Mouse (Mus musculus): ENCODE measurements around the gene Aldh3b2.

GRCm38 (mm10) chr19:3962469-3962868, 9.7 kb upstream of the Aldh3b2 start:
- TF ChIP-seq EP300 (IDR thresholded peaks at IDR 0.05; ENCODE audit: insufficient read depth, low read depth, low read length) (no peak), CTCF (IDR thresholded peaks at IDR 0.05; ENCODE audit: low read depth, low read length) (peak; percentile 41)
